Mouse (Mus musculus) layer of hippocampus, adult 9-10 months (tissue): ENCODE measurements around the gene Fam169b.
A peak's percentile ranks its signal among the peaks of the same experiment; 100 is the strongest.
"Not testable (repeated sequence)": the region's sequence is repeated elsewhere in the genome, so short reads cannot be mapped to it uniquely, and the experiment has no call there.

Experiments used
- DNase-seq: peaks from one replicate; pipeline ENCODE4 v3.0.0; 2022; ENCODE audit warnings: low spot score

Fam169b gene

DNA sequence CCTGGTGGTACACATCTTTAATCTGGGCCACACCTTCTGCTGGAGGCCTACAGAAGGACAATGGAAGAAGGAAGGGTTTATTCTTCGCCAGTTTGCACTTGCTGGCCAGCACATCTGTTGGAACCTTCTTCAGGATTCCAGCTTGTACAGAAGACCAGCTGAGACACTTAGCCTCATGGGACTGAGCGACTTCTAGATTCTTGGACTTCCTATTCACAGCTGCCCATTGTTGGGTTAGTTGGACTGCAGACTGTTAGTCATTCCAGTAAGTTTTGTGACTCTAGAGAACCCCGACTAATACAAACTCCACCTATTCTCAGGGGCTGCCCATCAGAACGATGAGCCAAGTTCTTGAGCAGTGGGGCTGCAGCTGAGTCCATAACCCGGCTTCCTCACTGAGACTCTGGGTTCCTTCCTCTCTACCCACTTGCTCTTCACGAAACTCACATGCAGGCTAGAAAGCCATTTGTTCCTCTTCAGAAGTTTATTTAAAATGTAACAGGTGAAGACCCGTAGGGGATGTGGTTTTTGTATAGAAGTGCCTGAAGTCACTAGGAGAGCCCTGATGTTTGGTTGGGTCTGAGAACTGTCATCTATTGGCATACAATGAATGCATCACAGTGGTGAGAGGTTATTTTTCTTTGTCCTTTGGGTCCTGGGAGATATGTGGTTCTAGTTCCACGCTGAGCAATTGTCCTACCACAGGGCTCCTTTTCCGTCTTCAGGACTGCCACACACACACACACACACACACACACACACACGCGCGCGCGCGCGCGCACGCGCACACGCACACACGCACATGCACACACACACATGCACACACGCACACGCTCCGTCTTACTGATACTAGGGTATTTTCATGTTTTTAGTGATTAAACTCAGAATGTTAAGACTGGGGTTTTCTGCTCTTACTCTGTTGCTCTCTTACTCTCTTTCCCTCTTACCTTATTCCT is 13.2 kb downstream of the Fam169b start:
- no peak for DNase-seq

DNA sequence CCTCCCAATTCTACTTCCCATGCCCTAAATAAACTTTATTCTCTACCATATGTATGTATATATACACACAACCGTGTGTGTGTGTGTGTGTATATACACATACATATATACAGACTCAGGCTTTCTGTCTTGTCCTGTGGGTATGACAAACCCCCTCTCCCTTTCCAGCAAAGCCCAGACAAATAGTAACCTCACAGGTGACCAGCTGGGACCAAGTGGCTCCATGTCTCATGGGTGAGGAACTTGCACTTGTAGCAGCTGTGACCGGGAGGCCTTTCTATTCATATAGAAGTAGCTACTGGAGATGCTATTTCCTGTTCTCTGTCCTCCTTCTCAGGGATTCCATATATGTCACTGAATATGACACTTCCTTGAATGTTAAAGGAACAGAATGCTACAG is 13.9 kb downstream of the Fam169b start:
- DNase-seq: no peak

DNA sequence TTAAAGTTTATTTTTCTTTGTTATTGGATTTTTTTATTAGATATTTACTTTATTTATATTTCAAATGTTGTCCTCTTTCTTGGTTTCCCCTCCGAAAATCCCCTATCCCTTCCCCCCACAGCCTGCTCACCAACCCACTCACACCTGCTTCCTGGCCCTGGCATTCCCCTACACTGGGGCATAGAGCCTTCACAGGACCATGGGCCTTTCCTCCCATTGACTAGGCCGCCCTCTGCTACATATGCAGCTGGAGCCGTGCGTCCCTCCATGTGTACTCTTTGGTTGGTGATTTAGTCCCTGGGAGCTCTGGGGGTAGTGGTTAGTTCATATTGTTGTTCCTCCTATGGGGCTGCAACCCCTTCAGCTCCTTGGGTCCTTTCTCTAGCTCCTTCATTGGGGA is 14.4 kb downstream of the Fam169b start:
- DNase-seq: not testable (repeated sequence)

DNA sequence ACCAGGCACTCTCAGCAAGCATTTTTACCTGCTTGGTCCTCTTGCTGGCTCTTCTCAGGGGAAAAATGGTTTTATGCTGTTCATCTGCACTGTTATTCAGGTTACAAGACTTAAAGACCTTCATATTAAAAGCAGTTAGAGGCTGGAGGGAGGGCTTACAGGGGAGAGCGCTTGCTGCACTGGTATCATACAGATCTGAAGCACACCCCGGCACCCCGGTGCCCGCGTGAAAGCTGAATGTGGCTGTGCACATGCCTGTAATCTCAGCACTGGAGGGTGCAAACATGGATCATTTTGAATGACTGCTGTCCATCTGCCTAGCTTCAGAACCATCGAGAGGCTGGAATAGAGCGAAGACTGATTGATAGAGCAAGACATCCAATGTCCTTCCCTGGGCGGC is 15.4 kb downstream of the Fam169b start:
- no peak for DNase-seq

DNA sequence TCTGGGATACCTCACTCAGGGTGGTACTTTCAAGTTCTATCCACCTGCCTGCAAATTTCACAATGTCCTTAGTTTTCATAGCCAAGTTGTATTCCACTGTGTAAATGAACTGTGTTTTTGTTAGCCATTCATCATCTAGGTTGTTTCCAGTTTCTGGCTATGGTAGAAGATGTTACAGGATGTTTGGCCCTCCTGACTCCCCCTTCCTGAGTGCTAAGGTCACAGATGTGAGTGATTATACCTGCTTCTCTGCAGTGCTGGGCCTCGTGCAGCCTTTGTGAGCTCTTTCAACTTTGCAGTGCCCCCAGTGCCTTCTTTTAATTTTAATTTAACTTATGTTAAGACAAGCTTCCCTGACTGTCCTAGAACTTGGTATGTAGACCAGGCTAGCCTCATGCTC is 18.0 kb downstream of the Fam169b start:
- DNase-seq: no peak

DNA sequence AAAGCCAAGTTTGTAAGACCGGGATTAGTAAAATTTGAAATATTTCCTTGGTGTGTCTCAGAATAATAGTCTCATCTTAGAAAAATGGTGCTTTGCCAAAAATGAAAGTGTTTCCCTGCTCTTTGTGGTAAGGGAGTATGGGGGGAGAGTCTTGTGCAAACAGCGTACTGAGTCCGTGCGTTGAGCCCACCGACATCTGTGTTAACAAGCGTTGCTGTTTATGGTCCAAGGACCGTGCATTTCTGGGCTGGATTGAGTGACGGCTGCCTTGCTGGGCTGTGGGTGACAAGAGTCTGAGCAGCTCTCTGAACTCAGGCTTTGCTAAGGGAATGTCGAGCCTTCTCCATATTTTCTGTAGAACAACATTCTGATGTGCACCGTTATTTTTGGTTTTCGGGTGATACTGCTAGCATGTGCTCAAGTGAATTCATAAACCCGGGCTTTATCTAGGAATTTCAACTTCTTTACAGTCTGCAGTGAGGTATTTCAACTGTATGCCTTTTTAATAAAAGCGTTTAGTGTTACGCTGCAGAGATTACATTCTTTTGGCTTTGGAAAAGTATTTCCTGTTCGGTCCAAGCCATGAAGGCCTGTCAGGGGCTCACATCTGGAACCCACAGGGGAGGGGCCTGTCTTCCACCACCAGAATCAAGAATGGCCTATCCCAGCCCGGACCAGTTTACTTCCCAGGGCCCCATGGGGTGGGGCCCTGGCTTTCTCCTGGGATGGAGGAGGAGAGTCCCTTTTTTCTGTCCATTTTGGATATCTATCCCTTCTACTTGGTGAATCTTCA is 20.6 kb downstream of the Fam169b start:
- no peak for DNase-seq

DNA sequence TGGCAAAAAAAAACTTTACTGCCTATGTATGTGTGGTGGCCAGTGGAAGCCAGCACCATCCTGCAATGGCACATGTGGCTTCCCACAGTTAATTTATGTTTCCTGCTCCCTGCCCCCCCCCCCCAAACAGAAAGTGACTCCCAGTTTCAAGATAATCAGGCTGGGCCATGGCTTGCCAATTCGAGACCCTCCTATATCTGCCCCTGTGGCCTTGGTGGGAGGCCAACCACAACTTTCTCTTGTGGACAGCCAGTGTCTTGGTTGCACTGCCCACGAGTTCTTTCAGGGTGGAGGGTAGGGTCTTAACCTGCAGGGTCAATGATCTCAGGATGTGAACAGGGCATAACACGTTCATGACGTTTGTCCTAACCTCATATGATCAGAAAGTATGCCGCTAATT is 22.8 kb downstream of the Fam169b start:
- DNase-seq: no peak

DNA sequence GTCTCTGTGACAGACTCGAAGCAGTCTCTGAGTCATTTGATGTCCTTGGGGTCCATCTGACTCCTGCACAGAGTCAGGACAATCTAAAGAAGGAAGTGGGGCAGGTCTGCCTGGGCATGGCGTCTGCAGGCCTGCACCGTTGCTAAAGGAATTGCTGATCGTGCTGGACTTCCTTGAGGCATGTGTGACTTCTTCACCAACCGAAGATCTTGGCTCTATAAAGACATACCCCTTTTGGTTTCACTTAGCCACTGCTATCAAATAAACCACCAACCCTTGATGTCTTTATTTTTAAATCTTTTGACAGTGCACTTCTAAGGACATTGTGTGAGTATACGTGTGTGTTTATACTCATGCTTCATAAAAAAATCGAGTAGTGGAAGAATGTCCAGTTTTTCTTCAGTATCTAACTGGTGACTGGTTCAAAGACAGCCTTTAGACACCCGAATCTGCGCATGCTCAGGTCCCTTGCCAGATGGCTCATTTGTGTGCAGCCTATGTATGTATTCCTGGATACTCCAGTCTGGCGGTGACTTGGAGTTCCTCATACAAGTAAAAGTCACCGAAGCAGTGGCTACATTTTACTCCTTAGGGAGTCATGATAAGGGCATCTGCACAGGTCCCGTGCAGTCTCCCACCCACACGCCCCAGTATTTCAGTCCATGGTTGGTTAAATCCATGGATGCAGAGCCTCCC is 24.9 kb downstream of the Fam169b start:
- DNase-seq: no peak

DNA sequence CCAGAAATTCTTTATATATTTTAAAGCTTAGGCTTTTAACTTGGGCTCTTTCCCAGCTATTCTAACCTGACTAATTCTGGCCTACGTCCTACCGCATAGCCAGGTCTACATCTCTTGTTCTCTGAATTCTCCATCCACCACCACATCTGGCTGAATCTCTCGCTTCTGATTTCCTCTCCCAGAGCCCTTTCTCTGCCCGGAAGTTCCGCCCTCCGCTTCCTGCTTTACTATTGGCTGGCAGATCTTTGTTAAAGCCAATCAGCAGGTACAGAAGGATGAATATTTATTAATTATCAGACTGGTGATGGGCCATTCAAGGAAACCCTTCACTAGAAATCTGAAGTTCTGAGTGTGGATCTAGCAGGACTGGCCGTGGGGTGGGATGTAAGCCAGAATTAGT is 27.5 kb downstream of the Fam169b start:
- no peak for DNase-seq

DNA sequence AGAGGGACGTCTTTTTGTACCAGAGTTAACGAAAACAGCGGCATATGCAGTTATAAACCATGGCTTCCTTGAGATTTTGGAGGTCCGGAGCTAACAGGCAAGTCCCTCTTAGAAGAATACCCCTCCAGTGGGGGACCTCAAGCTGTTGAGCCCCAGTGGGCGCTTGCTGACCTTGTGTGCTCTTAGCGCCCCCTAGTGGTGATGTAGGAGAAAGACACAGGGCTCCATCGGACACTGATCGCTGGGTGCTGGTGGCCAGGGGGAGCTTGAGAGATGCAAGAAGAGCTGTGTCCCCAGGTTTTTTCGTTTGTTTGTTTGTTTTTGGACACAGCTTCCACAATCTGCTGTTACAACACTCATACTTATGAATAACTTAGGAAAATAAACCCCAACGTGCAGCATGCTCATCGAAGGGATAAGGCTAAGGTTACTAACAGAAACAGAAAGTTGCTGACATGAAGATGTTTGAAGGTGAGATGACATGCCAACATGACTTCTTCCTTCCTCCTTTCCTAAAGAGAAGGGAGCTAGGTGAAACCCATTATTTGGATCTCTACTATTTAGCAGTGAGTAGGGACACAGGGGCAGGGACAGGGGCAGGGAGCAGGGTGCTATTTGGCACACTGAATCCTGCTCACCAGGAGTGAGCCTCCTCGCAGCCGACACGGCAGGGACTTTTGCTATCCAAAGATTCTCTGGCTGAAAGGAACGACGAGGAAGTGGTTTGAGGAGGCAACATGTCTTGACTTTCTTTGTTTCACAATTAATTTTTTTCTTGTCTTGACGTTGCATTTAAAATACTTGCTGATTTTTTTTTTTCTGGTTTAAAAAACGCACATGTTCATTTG is 29.2 kb downstream of the Fam169b start:
- DNase-seq: peak; percentile 32

DNA sequence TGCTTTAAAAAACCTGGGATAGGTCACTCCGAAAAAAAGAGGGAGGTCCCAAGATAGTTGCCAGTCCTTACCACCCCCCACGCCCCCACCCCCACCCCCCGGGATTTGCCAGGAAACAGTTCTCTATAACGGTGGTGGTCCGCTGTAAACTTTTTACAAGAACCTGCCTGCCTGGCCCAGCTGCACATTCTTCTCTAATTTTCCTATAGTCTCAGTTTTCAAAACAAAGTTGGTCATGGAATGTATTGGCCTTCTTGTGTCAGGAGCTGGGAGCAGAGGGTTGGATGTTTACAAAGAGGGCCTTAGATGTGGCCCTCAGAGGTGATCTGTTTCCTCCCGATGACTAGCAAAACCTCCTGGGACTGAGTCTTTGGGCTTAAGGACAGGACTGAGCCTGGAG is 30.0 kb downstream of the Fam169b start:
- DNase-seq: no peak

DNA sequence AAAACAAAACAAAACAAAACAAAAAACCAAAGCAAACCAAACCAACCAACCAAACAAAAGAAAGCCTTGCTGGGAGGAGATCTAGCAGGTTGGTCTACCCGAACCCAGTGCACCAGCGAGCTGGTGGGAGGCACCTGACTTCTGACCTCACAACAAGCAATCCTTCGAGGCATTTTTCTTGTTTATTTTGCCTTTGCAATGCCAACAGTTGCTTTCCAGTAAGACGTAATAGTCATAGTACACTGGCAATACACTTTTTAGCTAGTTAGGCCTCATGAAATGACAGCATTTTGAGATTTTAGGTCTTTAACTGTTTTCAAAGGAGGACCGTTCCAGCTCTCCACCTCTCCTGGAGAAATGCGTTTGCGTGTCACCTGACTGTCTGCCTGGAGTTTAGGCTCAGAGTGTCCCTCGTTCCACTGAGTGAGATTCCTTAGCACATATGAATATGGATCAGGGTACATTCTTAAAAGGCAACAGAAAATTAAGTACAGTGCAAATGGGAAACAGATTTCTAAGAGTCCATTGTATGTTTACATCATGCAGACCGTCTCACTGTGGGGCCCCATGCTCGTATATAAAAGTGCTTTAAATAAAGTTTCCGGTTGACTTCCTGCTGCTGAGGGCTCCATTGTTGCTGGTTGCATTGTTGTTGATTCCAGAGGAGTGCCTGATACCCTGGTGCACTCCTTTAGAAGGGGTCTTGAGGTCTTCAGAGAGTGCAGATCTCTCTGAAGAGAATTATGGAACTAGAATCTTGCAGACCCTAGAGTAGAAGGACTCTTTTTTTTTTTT is 32.3 kb downstream of the Fam169b start:
- DNase-seq: no peak

DNA sequence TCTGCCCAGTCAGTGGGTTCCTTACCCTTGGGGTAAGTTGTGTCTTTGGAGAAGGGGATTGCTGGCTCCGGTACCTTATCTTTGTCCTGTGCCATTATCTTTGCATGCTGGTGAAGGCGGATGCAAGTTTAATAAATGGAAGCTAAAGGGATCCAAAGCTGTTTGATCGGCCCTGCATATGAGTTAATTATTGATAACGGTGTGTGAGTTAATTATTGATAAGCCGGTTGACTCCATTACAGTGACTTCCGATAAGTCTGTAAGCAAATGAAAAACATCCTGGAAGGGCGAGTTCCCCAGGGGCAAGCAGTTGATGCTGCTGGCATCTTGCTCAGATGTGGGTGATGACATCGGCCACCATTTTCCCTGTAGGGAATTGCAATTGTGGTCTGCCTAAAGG is 33.1 kb downstream of the Fam169b start:
- no peak for DNase-seq

DNA sequence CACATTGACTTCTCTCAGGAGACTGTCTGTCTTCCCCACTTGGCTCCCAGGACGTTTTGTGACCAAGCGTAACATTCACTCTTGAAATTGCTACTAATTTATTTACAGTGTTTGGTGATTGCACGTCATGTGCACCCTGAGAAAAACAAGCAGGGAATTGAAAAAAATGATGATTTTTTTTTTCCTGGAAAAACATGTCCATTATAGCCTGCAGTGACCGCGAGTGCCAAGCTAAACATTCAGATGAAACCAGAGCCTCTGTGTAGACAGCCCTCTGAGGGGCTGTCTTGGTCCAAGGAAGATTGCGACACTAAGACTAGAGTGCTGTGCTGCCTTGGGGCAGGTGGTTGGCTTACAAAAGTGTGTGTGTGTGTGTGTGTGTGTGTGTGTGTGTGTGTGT is 37.8 kb downstream of the Fam169b start:
- no peak for DNase-seq

DNA sequence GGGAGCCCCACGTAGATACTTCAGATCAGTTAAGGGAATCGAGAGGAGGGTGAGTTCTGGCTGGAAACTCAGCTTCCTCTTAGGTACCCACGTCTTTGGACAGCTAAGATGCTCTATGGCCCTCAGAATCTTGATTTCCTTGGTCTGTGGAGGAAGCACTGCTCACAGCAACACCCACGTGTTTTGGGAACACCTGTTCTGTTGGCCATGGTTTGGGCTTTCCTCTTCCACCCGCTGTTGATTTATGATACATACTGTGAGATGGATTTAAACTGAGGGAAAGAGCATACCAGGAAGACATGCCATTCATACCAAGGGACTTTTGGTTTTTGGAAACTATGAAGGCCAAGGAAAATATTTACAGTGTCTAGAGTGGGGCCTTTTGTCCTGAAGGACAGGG is 38.8 kb downstream of the Fam169b start:
- no peak for DNase-seq

DNA sequence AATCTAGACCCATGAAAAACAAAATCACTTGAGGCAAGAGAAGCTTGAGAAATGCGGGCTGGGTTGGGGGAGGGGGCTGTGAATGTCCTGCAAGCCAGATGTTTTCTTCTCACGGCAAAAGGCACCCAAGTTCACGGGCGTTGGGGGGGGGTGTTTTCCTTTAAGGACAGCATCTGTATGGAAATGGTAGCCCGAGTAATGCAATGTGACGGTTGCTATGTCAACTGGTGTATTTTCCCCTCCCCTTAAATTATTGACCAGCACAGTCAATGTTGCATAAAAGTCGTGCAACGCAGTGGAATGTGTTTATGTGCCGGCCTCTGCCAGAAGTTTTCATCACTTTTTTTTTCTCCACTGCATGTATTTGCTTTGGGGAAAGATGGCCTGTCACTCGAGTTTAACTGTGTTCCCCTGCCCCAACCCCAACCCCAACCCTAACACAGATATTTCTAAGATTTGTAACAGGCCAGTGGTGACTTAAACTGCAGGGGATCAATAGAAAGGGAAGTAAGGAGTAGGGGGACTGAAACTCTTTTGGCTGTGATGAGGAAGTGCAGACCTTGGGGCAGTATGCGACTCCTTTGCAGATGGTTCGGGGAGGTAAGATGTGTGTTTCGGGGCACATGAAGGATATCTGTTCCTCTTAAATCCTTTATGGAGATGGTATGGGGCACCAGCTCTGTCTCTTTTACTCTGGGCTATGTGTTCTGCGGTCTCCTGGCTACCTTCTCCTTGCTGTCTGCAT is 39.6 kb downstream of the Fam169b start:
- no peak for DNase-seq

DNA sequence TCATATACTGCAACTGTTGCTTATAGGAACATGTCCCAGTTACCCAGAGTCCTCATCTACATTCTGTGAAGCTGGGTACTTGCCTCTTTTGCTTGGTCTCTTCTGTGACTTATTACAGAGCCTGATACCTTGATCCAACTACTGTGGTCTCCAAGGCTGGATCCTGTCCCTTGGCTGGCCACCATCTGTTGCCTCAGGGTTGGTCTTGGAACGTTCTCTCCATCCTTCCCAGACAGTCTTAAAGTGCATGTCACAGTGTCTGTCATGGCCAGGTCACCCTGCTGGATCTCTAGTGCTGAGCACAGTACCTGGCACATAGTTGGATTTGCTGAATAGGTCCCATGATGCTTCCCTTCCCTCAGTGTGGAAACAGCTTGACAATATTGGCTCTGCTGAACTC is 40.6 kb downstream of the Fam169b start:
- no peak for DNase-seq

DNA sequence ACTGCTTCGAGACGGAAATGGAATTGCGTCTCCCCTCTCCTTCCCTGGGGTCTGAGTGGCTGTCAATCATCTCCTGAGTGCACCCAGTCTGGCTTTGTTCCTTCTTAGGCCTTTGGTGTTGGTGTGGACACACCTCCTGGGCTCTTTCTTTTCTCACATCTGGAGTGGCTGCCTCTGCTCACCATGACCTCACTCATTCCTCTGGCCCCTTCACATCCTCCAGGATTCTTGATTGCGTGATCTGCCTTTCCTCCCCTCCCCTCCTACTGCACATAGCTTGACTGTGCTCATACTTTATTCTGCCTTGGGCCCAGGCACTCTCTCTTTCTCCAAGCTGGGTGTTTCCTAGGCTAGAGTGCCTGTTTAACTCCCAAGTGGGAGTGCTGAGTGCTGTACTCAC is 41.4 kb downstream of the Fam169b start:
- DNase-seq: no peak

DNA sequence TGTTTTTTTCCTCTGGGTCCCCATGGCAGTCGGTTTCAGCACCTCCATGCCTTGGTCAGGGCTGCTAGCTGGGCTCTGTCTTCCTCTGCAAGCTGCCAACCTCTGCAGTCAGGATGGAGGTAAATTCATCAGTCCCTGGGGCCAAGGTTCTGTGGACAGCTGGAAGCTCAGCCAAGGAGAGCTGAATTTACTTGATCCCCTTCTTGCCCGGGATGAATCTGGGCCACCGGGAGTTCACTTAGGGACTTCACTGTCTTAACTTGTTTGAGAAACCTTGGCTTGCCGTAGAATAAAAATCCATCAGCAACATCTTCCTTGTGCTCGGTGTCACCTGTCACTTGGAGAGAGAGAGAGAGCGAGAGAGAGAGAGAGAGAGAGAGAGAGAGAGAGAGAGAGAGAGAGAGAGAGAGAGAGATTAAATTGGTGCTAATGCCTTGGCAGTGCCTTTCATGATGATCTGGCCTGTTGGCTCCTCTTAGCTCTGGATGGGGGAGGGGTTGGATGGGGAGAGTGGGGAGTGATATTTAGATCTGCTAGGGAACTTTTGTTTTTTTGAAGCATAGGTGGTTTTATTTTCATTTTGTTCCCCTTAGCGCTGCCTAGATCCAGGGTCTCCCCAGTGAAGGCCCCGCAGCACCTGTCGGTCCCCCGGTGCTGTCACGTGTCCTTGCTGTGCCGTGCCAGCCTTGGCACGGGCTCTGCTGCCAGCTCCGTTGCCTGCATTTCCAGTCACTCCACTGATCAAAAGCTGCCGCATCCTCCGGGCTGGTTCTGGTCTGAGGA is 44.6 kb downstream of the Fam169b start:
- no peak for DNase-seq
